Mouse (Mus musculus) erythroblast, embryonic 14.5 days (primary cell): ENCODE measurements around the gene Bmp4. TPM values are rescaled to one million over a fixed set of nuclear protein-coding genes. Genes with fewer than 3 reads are reported as not detected.

Experiments
- H3K27me3 ChIP-seq: 2 replicates; pipeline ENCODE4 v1.6.1; 2012; ENCODE audit warnings: inconsistent platforms; ENCODE audit not compliant: control insufficient read depth
- H3K36me3 ChIP-seq: 2 replicates; pipeline ENCODE4 v1.6.1; 2012; ENCODE audit warnings: mild to moderate bottlenecking, inconsistent platforms; ENCODE audit not compliant: control insufficient read depth
- H3K4me1 ChIP-seq: 2 replicates; pipeline ENCODE4 v1.6.1; 2012; ENCODE audit warnings: inconsistent platforms; ENCODE audit not compliant: control insufficient read depth
- H3K4me3 ChIP-seq: replicated peaks from 2 replicates; pipeline ENCODE3; 2012; ENCODE audit warnings: moderate library complexity, mild to moderate bottlenecking, inconsistent platforms
- H3K9me3 ChIP-seq: 2 replicates; pipeline ENCODE4 v1.6.1; 2012; ENCODE audit warnings: low read length, inconsistent platforms, mixed read lengths; ENCODE audit not compliant: control insufficient read depth
- GATA1 ChIP-seq: IDR thresholded peaks from 2 replicates; pipeline ENCODE4 v1.6.1; 2012; ENCODE audit warnings: low read length, inconsistent platforms, mixed read lengths
- TAL1 ChIP-seq: IDR thresholded peaks from 3 replicates; pipeline ENCODE4 v1.6.1; 2012; ENCODE audit warnings: low read length, inconsistent platforms, mixed read lengths
- polyA plus RNA-seq: library from polyadenylated mRNA; stranded (reverse); fragments of >175 nt; gene quantifications from 2 replicates; pipeline ENCODE4 v1.2.3, GENCODE M21; 2012

The Bmp4 gene
- not detected in 2 replicates for polyA plus RNA-seq

GRCm38 (mm10) chr14:46390249-46390775, at the start of gene Bmp4:
Bmp4 (minus strand) TSS chr14:46390669.
- H3K4me1 ChIP-seq, result no peaks in the 10 kb centered on the region
- no peaks in the 10 kb centered on the region for H3K36me3 ChIP-seq
- H3K9me3 ChIP-seq, result no peaks in the 10 kb centered on the region
- TF ChIP-seq TAL1 (no peak), GATA1 (no peak)
- H3K27me3 ChIP-seq, result peaks cover 67% of the 10 kb centered on the region
- H3K4me3 ChIP-seq, result no peak within 1 kb of the TSS

DNA sequence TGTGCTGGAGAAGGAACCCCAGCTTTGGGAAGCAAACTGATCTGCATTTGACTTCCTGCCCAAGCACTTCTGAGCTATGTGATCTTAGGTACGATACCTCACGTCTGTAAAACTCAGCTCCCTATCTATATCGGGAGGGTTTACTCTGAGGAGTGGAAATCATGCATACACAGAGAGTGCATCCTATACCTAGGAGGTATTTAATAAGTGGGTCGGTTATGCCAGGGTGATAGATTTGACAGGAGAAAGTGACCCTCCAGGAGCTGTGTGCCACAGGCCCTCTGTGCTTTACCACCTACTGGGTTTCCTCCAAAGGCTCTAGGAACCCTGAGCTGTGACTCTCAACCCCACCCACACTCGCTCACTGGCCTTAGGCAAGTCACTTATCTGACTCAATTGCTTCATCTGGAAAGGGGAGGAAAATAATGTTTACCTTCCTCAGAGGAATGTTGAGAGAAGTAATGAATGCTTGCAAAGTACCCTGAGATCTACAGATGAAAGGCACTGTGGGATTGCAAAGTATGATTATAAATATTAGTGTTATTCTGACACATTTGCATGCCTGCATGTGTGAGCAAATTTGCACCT, 49.1 kb upstream of the Bmp4 start:
- no peak overlapping the region for H3K4me3 ChIP-seq
- no peaks in the 10 kb centered on the region for H3K36me3 ChIP-seq
- H3K4me1 ChIP-seq, result no peaks in the 10 kb centered on the region
- H3K27me3 ChIP-seq, result no peaks in the 10 kb centered on the region
- H3K9me3 ChIP-seq, result no peaks in the 10 kb centered on the region
- TF ChIP-seq GATA1, result no peak
- no peak for TF ChIP-seq TAL1

DNA sequence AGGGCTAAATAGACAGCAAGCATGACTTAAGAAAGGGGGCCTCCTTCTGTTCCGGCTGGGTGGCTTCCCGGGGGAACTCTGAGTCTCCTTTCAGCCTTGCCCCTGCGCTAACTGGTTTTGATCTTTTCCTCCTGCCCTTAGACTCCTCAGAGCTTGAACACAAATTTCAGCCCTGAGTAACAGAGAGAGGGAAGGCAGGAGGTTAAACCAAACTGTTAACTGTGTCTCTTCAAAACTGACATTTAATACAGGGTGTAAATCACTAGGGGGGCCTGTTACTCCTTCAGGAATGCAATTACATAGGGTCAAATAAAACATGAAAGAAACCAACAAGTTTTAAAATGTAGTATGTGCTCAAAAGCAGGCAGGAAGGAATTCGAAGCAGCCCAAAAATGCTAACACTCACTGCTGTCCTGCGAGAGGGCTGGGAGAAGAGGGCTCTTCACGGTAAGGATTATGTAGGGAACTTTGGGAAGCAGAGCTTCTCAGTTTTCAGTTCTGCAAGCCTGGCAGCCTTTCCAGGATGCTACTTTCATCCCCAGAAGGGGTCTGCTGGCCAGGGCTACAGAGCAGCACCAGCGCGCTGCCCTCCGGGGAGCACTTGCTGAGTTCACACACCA, 46.1 kb upstream of the Bmp4 start:
- no peaks in the 10 kb centered on the region for H3K9me3 ChIP-seq
- TF ChIP-seq GATA1, result no peak
- TF ChIP-seq TAL1, result no peak
- no peak overlapping the region for H3K4me3 ChIP-seq
- no peaks in the 10 kb centered on the region for H3K4me1 ChIP-seq
- H3K36me3 ChIP-seq, result no peaks in the 10 kb centered on the region
- no peaks in the 10 kb centered on the region for H3K27me3 ChIP-seq

DNA sequence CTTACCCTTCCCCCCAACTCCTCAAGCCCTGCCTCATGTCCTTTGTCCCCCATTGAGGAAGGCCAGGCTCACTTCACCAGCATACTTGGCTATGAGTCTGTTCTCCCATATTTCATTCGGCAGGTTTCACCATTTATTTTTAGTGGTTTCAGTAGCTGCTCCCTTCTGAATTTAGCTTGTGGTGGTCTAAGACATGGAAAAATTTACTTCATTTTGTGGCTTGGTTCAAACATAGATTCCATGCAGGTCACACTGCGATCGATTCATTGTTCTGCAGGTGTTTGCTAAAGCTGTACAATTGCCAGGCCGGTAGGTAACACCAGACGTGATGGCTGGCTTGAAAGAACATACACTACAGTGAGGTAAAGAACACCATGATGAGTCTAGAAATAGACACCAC, 39.8 kb upstream of the Bmp4 start:
- Histone ChIP-seq H3K4me1 (no peaks in the 10 kb centered on the region), H3K4me3 (no peak overlapping the region), H3K36me3 (no peaks in the 10 kb centered on the region), H3K27me3 (no peaks in the 10 kb centered on the region), H3K9me3 (no peaks in the 10 kb centered on the region)
- TF ChIP-seq GATA1 (no peak), TAL1 (no peak)

- H3K9me3 ChIP-seq, result no peaks in the 10 kb centered on the region
- no peak overlapping the region for H3K4me3 ChIP-seq
- no peaks in the 10 kb centered on the region for H3K4me1 ChIP-seq
- TF ChIP-seq TAL1, result no peak
- H3K36me3 ChIP-seq, result no peaks in the 10 kb centered on the region
- H3K27me3 ChIP-seq, result no peaks in the 10 kb centered on the region
Observed at GRCm38 (mm10) chr14:46427251-46427650, 36.8 kb upstream of the Bmp4 start.

DNA sequence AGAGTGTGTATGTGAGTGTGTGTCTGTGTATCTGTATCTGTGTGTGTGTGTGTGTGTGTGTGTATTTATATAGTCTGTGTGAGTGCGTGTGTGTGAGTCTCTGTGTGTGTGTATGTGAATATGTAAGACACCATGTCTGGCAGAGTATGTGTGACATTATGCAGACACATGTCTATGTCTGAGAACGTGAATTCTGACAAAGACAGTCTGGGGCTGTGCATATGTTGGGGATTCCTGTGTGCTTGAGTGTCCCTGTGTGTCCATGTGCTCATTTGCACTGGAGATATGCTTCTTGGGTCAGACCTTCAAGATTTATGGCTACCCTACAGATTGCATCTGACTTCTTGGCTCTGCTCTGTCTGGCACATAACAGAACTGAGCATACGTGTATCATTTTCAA, 31.4 kb upstream of the Bmp4 start:
- no peaks in the 10 kb centered on the region for H3K27me3 ChIP-seq

DNA sequence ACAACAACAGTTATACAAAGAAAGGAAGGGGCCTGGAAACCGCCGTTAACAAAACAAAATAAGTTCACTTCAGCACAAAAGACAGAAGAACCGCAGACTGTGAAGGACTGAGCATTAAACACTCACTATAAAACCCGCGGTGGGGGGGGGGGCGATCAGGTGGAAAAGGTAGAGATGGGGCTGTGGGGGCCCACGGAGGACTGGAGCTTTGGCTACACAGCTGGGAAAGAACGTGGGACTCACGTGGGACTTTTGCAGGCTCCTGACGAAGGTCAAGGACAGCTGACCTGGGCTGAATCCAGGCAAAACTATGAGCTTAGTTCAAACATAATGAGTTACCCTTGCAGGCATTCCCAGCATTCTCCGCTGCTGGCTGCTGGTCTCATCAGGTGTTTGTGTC, 28.8 kb upstream of the Bmp4 start:
- Histone ChIP-seq H3K4me3 (no peak overlapping the region), H3K27me3 (no peaks in the 10 kb centered on the region), H3K9me3 (no peaks in the 10 kb centered on the region), H3K4me1 (no peaks in the 10 kb centered on the region), H3K36me3 (no peaks in the 10 kb centered on the region)
- TF ChIP-seq GATA1 (no peak), TAL1 (no peak)

More for the DNA sequence above, 31.4 kb upstream of the Bmp4 start:
- no peak for TF ChIP-seq TAL1
- Histone ChIP-seq H3K4me3 (no peak overlapping the region), H3K4me1 (no peaks in the 10 kb centered on the region), H3K9me3 (no peaks in the 10 kb centered on the region), H3K36me3 (no peaks in the 10 kb centered on the region)

DNA sequence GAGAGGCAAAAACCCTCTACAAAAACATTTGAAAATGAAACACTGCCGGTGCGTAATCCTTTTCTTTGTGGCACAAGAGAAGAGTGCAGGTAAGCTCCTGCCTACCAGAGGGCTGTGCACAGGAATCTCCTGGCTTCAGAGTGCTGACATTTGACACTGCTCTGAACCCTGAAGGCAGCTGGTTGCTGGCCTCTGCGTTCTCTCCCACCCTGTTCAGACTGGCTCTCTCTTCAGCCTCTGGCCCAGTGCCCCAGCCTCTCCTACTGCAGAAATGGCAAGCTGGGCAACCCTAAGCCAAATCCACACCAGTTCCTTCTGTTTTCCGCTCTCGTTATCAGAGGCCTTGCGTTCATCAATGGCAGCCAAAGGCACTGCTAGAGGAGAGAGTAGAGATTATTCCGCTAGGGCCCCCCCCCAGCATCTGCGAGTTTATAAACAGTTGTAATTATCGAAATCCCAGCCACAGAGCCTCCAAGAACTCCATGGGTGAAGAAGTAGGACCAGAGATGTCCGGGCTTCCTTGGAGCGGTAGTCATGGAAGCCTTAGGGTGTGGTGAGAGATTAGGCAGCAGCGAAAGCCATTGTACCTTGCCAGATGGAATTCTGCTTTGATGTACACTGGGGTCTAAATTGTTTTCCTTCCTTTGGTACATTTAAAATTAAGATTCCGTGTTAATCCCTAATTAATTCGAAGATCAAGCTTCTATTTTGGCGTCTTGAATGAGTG, 28.1 kb upstream of the Bmp4 start:
- H3K36me3 ChIP-seq, result no peaks in the 10 kb centered on the region
- TF ChIP-seq GATA1, result no peak
- TF ChIP-seq TAL1, result no peak
- no peaks in the 10 kb centered on the region for H3K9me3 ChIP-seq
- no peaks in the 10 kb centered on the region for H3K4me1 ChIP-seq
- no peak overlapping the region for H3K4me3 ChIP-seq
- H3K27me3 ChIP-seq, result no peaks in the 10 kb centered on the region

- H3K4me1 ChIP-seq, result no peaks in the 10 kb centered on the region
- no peak overlapping the region for H3K4me3 ChIP-seq
- no peaks in the 10 kb centered on the region for H3K36me3 ChIP-seq
- TF ChIP-seq TAL1 (no peak), GATA1 (no peak)
- no peaks in the 10 kb centered on the region for H3K27me3 ChIP-seq
- no peaks in the 10 kb centered on the region for H3K9me3 ChIP-seq
Observed at GRCm38 (mm10) chr14:46412497-46413000, 22.1 kb upstream of the Bmp4 start.
